Mouse (Mus musculus) liver, embryonic 14.5 days (tissue): ENCODE data around the gene Per1.

Experiments
- CTCF ChIP-seq: IDR thresholded peaks from 2 replicates; pipeline ENCODE4 v1.5.1; 2016; ENCODE audit warnings: antibody characterized with exemption, low read depth, control low read depth
- EP300 ChIP-seq: IDR thresholded peaks from 2 replicates; pipeline ENCODE4 v1.6.1; 2016; ENCODE audit warnings: antibody characterized with exemption, low read depth

GRCm38 (mm10) chr11:69063413-69064201 is 31.4 kb upstream of the Per1 start:
- TF ChIP-seq CTCF: no peak
- TF ChIP-seq EP300: peak; percentile 24; the same call in 1 of the 2 replicates
